Mouse (Mus musculus) kidney, postnatal 0 days (tissue): ENCODE measurements around the gene Sh3gl2. TPM values are rescaled to one million over a fixed set of nuclear protein-coding genes. Genes with fewer than 3 reads are reported as not detected.

ENCODE experiments used
- ATAC-seq: fragments of 200-750 bp; cut with Nextera tagmentation; replicated peaks from 2 replicates; pipeline ENCODE4 v1.8.0; 2017; ENCODE audit warnings: low read depth, moderate number of reproducible peaks, moderate TSS enrichment, moderate library complexity; ENCODE audit not compliant: low FRiP score
- DNase-seq: peaks from one replicate; pipeline ENCODE4 v3.0.0-alpha.2; 2016; ENCODE audit warnings: low spot score
- H3K27ac ChIP-seq: fragments of 300-500 bp; sonication (generic); 2 replicates; pipeline ENCODE4 v1.5.1; 2014; ENCODE audit warnings: mild to moderate bottlenecking
- H3K27me3 ChIP-seq: fragments of 300-500 bp; sonication (generic); 2 replicates; pipeline ENCODE4 v1.6.1; 2014; ENCODE audit warnings: low read length, mixed read lengths; ENCODE audit not compliant: insufficient read depth
- H3K36me3 ChIP-seq: fragments of 300-500 bp; sonication (generic); 2 replicates; pipeline ENCODE4 v1.6.1; 2014; ENCODE audit warnings: low read length, mixed read lengths; ENCODE audit not compliant: insufficient read depth
- H3K4me1 ChIP-seq: fragments of 300-500 bp; sonication (generic); replicated peaks from 2 replicates; pipeline ENCODE4 v1.6.1; 2014; ENCODE audit warnings: antibody characterized with exemption, low read length, mixed read lengths; ENCODE audit not compliant: insufficient read depth
- H3K4me2 ChIP-seq: fragments of 300-500 bp; sonication (generic); 2 replicates; pipeline ENCODE4 v1.6.1; 2014; ENCODE audit warnings: mild to moderate bottlenecking, low read length, moderate library complexity, mixed read lengths
- H3K4me3 ChIP-seq: fragments of 300-500 bp; sonication (generic); replicated peaks from 2 replicates; pipeline ENCODE4 v1.5.1; 2014; ENCODE audit warnings: low read depth, low read length
- H3K9ac ChIP-seq: fragments of 300-500 bp; sonication (generic); 2 replicates; pipeline ENCODE4 v1.6.1; 2014; ENCODE audit warnings: low read depth, low read length
- H3K9me3 ChIP-seq: fragments of 300-500 bp; sonication (generic); replicated peaks from 2 replicates; pipeline ENCODE4 v1.6.1; 2016; ENCODE audit warnings: low read length, inconsistent platforms, mixed read lengths
- CTCF ChIP-seq: IDR thresholded peaks from 2 replicates; pipeline ENCODE4 v1.5.1; 2016; ENCODE audit warnings: antibody characterized with exemption, low read depth, mild to moderate bottlenecking, moderate library complexity
- WGBS: fragments of 180-500 bp; shearing (Covaris S2); extraction: QIAGEN DNeasy Blood & Tissue Kit; methylation state at CpG from one replicate; pipeline ENCODE4 v1.1.7; 2014; 5-methylcytosine and 5-hydroxymethylcytosine counted together
- polyA plus RNA-seq: library from polyadenylated mRNA; unstranded; fragments of >200 nt; fragmentation: Nextera tagmentation; extraction: Ambion mirVana; gene quantifications from 2 replicates; pipeline ENCODE4 v1.2.1, GENCODE M21; 2015

Gene Sh3gl2
- polyA plus RNA-seq, 1 experiment from 2014 or later: 22.1 TPM

- no peak overlapping the region for H3K9ac ChIP-seq
- H3K4me1 ChIP-seq: no peaks in the 10 kb centered on the region
- no peak for TF ChIP-seq CTCF
- no peak overlapping the region for H3K4me2 ChIP-seq
- DNase-seq (no peak), ATAC-seq (no peak)
- no peak overlapping the region for H3K27ac ChIP-seq
- H3K27me3 ChIP-seq: no peaks in the 10 kb centered on the region
- WGBS: 83% methylated on average over 3 of the region's 3 CpGs
- H3K4me3 ChIP-seq: no peak overlapping the region
- no peaks in the 10 kb centered on the region for H3K9me3 ChIP-seq
- no peaks in the 10 kb centered on the region for H3K36me3 ChIP-seq
Measured at GRCm38 (mm10) chr4:85248673-85249072, 43.7 kb downstream of the Sh3gl2 start.

- Histone ChIP-seq H3K4me2 (no peak overlapping the region), H3K27ac (no peak overlapping the region), H3K36me3 (no peaks in the 10 kb centered on the region), H3K9me3 (no peaks in the 10 kb centered on the region), H3K27me3 (no peaks in the 10 kb centered on the region), H3K4me1 (no peaks in the 10 kb centered on the region), H3K4me3 (no peak overlapping the region), H3K9ac (no peak overlapping the region)
- DNase-seq (no peak), ATAC-seq (no peak)
- no peak for TF ChIP-seq CTCF
- WGBS: 64% methylated on average over 2 of the region's 2 CpGs
Measured at GRCm38 (mm10) chr4:85250271-85250670, 45.3 kb downstream of the Sh3gl2 start.

GRCm38 (mm10) chr4:85250786-85251185 is 45.9 kb downstream of the Sh3gl2 start:
- DNase-seq (no peak), ATAC-seq (no peak)
- Histone ChIP-seq H3K27ac (no peak overlapping the region), H3K4me1 (no peaks in the 10 kb centered on the region), H3K9ac (no peak overlapping the region), H3K36me3 (no peaks in the 10 kb centered on the region), H3K9me3 (no peaks in the 10 kb centered on the region), H3K4me3 (no peak overlapping the region), H3K27me3 (no peaks in the 10 kb centered on the region), H3K4me2 (no peak overlapping the region)
- TF ChIP-seq CTCF: no peak
- WGBS: 66% methylated on average over 2 of the region's 2 CpGs

- Histone ChIP-seq H3K27me3 (no peaks in the 10 kb centered on the region), H3K4me2 (no peak overlapping the region), H3K9me3 (no peaks in the 10 kb centered on the region), H3K4me3 (no peak overlapping the region), H3K36me3 (no peaks in the 10 kb centered on the region), H3K9ac (no peak overlapping the region), H3K4me1 (no peaks in the 10 kb centered on the region), H3K27ac (no peak overlapping the region)
- 78% methylated on average over 6 of the region's 8 CpGs for WGBS
- ATAC-seq (no peak), DNase-seq (no peak)
- no peak for TF ChIP-seq CTCF
Measured at GRCm38 (mm10) chr4:85255771-85256389, 51.0 kb downstream of the Sh3gl2 start.

- DNase-seq: no peak
- no peak for TF ChIP-seq CTCF
- H3K27ac ChIP-seq: no peak overlapping the region
- no peaks in the 10 kb centered on the region for H3K36me3 ChIP-seq
- no peak for ATAC-seq
- H3K27me3 ChIP-seq: no peaks in the 10 kb centered on the region
- H3K9me3 ChIP-seq: no peaks in the 10 kb centered on the region
- 90% methylated on average over 5 of the region's 5 CpGs for WGBS
- no peak overlapping the region for H3K9ac ChIP-seq
- H3K4me3 ChIP-seq: no peak overlapping the region
- H3K4me1 ChIP-seq: no peaks in the 10 kb centered on the region
- H3K4me2 ChIP-seq: no peak overlapping the region
Measured at GRCm38 (mm10) chr4:85256461-85257202, 51.7 kb downstream of the Sh3gl2 start.

- Histone ChIP-seq H3K27ac (no peak overlapping the region), H3K9ac (no peak overlapping the region), H3K36me3 (no peaks in the 10 kb centered on the region), H3K4me2 (no peak overlapping the region), H3K27me3 (no peaks in the 10 kb centered on the region), H3K4me3 (no peak overlapping the region), H3K9me3 (no peaks in the 10 kb centered on the region), H3K4me1 (no peaks in the 10 kb centered on the region)
- DNase-seq: no peak
- no peak for TF ChIP-seq CTCF
- no peak for ATAC-seq
- 86% methylated on average over 4 of the region's 4 CpGs for WGBS
Measured at GRCm38 (mm10) chr4:85257771-85258341, 52.9 kb downstream of the Sh3gl2 start.
